Mouse (Mus musculus): ENCODE measurements around the gene Slc1a1.

The Slc1a1 gene

DNA sequence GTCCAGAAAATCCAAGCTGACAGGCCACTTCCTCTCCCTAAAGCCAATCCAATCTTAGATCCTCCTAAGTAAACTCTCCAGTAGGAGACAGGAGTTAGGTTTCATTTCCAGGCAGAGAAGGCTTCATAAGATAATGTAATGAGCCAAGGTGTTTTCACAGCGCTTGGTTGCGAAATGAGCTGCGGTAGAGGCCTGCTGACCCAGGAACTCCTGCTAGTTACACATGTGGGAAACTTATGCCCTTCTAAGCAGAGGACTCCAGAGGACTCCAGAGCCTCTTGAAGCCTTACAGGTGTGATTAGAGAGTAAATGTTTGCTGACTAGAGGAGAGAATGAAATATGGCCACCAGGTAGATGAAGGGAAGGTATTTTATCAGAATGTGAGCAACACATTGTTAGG lies 15.7 kb downstream of the Slc1a1 start:
- DNase-seq (ENCODE audit: extremely low spot score, low spot score) = no peak

DNA sequence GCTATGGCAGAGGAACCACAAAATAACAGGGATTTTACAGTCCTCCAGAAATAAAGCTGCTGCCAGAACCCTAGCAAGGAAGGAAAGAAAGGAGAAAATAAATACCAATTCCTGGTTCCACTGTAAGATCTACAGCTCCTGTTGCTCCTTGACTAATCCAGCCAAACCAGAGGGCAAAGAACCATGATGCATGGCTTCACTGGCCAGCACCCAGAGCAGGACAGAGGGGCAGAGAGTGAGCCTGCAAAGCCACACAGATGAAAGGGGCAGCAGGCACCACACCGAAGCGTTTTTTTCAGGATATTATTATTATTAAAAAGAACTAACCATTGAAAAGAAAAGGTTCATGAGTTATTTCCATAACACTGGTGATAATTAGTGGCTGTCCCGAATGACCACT lies 17.2 kb downstream of the Slc1a1 start:
- DNase-seq (ENCODE audit: extremely low spot score, low spot score) = no peak

GRCm38 (mm10) chr19:28854831-28855230 lies 20.0 kb downstream of the Slc1a1 start:
- no peak for DNase-seq (ENCODE audit: extremely low spot score, low spot score)

- DNase-seq (ENCODE audit: extremely low spot score, low spot score) = no peak
Observed at GRCm38 (mm10) chr19:28860246-28860645, 25.4 kb downstream of the Slc1a1 start.

GRCm38 (mm10) chr19:28863626-28864025 lies 28.8 kb downstream of the Slc1a1 start:
- DNase-seq (ENCODE audit: extremely low spot score, low spot score) = no peak

- DNase-seq (ENCODE audit: extremely low spot score, low spot score) = no peak
Observed at GRCm38 (mm10) chr19:28864981-28865380, 30.1 kb downstream of the Slc1a1 start.

DNA sequence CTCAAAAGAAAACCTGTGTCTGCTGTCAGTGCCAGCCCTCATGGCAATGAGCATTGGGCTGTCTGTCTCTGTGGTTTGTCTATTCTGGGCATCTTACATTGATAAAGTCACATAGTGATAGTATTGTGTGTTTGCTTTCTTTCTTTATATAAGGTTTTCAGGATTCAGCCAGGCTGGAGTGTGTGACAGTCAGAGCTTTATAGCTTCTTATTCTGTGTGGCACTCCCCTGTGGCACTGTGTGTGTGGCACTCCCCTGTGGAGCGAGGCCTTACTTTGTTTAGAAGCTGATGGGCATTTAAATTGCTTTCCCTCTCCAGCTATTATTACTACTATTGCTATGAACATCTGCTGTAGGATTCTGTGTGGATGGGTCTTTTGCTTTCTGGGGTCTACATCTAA lies 30.7 kb downstream of the Slc1a1 start:
- DNase-seq (ENCODE audit: extremely low spot score, low spot score) = no peak

GRCm38 (mm10) chr19:28869251-28869855 lies 34.5 kb downstream of the Slc1a1 start:
- no peak for DNase-seq (ENCODE audit: extremely low spot score, low spot score)

DNA sequence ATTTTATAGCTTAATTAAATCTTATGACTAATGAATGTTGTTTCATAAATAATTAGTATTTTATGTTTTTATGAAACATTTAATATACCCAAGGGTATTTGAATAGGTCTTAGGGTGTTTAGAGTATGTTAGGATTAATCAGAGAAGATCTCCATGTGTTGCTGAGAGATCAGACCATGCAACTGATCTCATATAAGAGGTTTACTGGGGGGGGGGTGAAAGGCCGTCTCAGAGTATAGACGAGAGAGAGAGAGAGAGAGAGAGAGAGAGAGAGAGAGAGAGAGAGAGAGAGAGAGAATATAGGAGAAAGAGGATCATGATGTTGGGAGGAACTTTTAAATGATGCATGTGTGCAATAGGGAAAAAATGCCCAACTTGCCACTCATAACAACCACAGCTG lies 35.5 kb downstream of the Slc1a1 start:
- no peak for DNase-seq (ENCODE audit: extremely low spot score, low spot score)

GRCm38 (mm10) chr19:28879476-28879875 lies 44.6 kb downstream of the Slc1a1 start:
- DNase-seq (ENCODE audit: extremely low spot score, low spot score) = no peak

DNA sequence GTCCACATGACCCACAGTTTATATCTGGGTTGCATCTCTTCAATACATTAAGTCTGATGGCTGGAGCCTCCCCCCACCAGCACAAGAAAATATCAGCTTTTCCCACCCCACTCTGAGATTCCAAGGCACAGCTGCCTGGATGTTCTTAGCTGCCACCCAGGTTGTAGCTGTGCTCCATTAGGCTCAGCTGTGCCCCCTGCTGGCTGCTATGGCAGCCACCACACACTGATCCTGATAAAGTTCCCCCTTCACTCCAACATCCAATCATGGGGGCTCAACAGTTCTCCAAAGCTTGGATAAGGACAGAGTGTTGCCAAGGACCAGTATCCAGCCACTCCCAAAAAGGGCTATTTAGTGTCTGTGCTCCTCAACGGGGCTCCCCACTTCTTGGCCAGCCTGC lies 48.3 kb downstream of the Slc1a1 start:
- peak; percentile 29 for DNase-seq (ENCODE audit: extremely low spot score, low spot score)

- DNase-seq (ENCODE audit: extremely low spot score, low spot score) = no peak
Observed at GRCm38 (mm10) chr19:28888496-28888895, 53.6 kb downstream of the Slc1a1 start.

DNA sequence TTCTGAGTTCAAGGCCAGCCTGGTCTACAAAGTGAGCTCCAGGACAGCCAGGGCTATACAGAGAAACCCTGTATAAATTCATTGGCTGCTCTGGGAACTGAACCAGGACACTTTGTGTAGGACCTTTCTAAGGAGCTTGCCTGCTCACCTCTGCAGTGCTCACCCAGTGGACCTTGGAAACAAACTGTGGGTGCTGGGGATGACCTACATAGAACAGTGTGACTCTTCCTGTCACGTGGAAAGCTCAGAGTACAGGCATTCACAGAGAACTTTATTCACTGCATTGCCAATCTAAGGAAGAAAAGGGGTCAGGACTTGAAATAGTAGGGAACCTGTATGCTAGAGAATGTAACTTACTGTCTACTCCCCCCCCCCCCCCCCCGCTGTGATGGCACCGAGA lies 54.4 kb downstream of the Slc1a1 start:
- no peak for DNase-seq (ENCODE audit: extremely low spot score, low spot score)

DNA sequence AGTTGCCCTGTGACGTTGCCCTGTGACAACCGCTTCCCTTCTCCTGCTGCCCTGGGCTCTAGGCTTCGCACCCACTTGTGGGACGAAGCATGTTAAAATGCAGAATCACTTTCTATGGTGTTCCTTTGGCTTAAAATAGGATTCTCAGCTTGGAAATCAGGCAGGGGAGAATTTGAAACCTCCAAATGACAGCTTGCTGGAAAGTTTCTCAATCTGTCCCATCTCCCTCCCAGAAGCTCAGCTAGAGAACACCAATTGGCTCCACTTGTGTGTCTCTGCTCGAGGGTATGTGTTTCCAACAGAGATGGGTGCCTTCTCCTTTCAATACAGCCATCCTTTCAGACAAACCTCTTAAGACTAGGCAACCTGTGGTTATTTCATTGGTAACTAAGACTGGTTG lies 56.4 kb downstream of the Slc1a1 start:
- no peak for DNase-seq (ENCODE audit: extremely low spot score, low spot score)

- DNase-seq (ENCODE audit: extremely low spot score, low spot score) = no peak
Observed at GRCm38 (mm10) chr19:28891864-28892263, 57.0 kb downstream of the Slc1a1 start.

- DNase-seq (ENCODE audit: extremely low spot score, low spot score) = no peak
Observed at GRCm38 (mm10) chr19:28896639-28897038, 61.8 kb downstream of the Slc1a1 start.

DNA sequence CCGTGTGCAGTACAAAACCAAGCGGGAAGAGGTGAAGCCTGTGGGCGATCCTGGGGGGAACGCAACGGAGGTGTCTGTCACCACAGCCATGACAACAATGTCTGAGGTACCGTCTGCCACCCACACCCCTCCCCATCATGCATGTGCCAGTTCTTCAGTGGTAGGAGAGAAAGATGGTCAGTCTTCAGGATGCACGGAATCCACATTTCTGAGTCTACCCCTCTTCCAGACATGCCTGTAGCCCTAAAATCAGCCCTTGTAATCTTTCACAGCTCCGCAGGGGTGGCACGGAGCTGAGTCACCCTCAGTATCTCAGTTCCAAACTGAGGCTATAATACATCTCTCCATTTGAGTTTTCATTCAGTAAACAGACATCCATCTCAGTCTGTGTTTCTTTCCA lies 62.6 kb downstream of the Slc1a1 start:
- DNase-seq (ENCODE audit: extremely low spot score, low spot score) = no peak

GRCm38 (mm10) chr19:28900771-28901170 lies 65.9 kb downstream of the Slc1a1 start:
- DNase-seq (ENCODE audit: extremely low spot score, low spot score) = no peak

GRCm38 (mm10) chr19:28902111-28902510 lies 67.3 kb downstream of the Slc1a1 start:
- no peak for DNase-seq (ENCODE audit: extremely low spot score, low spot score)

GRCm38 (mm10) chr19:28902806-28903205 lies 68.0 kb downstream of the Slc1a1 start:
- no peak for DNase-seq (ENCODE audit: extremely low spot score, low spot score)

GRCm38 (mm10) chr19:28903536-28904119 lies 68.8 kb downstream of the Slc1a1 start:
- no peak for DNase-seq (ENCODE audit: extremely low spot score, low spot score)

DNA sequence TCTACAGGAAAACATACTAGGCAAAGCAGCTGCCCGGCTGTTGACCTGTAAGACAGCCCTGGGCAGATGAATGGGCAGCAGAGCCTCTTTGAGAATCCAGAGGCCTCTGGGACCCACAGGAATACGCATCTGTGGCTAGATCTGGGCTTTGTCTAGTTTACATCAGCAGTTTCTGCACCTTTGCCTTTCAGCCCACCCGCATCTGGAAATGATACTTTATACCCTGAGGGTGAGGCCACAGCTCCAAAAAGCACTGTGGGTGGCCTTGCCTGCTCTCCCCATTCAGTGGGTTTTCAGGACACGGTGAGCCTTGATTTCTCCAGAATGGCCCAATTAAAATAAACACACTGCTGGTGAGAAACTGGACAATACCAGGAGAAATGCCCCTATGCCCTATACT lies 73.3 kb downstream of the Slc1a1 start:
- no peak for DNase-seq (ENCODE audit: extremely low spot score, low spot score)

GRCm38 (mm10) chr19:28908693-28909092 lies 73.8 kb downstream of the Slc1a1 start:
- no peak for DNase-seq (ENCODE audit: extremely low spot score, low spot score)

DNA sequence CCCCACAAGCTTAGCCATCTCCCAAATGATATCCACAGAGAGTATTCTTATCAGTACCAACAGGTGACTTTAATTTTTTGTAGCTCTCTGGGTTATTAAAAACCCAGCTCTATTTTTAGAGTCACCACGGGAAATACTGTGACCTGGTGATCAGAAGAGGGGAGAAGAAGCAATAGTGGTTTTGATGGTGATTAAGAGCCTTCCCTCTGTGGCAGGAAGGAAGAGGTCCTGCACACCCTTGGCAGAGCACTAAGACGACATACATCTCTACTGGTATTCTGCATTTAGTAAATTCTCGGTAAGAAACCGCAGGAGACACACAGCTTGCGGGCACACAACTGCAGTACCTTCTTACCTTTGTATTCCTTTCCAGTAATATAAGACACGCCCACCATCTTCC lies 79.7 kb downstream of the Slc1a1 start:
- DNase-seq (ENCODE audit: extremely low spot score, low spot score) = no peak

Data from neural tube, embryonic 10.5 days (tissue).